Mouse (Mus musculus): ENCODE results near the gene Fah.

Gene Fah

DNA sequence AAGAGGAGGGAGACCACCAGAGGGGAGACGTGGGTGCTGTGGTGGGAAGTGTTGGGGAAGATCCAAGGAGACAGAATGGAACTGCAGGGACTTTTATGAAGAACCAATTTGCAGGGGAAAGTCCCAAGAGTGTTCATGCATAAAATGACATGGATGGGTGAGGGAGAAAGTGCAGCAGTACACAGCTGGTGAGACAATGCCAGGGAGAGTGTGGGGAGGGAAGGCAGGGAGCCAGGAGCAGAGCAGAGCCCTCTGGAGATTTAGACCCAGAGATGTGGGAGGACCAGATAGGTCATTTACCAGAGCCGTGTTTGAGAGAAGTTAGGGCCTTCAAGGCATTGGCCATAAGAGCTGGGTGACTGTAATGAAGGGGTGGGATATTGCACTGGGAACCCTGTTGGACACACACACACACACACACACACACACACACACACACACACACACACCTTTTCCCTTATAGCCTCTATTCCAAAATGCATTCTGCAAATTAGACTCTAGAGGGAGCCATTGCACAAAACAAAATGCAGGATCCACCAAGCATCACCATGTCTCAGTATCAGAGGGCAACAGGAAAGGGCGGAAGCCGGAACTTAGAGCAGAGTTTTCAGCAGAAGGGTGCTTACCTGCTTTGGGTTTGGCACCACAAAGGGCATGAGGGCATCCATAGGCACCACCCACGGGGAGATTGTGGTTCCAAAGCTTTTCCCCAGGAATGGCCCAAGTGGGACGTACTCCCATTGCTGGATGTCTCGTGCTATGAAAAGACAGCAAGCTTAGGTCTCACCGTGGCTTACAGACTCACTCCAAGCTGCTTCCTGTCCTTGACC, 12.2 kb downstream of the Fah start:
- no peak for DNase-seq (ENCODE audit: low spot score)

DNA sequence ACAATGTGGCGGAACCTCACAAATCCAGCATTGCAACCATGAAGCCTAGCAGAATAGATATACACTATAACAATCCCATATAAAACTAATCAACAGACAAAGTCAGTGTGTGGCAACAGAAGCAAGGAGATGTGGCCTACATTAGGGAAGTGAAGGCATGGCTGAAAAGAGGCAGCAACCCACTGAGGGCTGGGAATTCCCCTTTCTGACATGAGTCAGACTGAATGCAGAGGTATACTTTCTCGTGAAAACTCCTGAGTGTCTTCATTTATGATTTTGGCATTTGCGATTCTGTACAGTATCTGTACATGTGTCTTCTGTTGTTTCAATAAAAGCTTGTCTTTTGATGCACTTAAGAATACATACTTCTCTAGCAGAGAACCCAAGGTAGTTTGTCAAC, 15.2 kb downstream of the Fah start:
- no peak for DNase-seq (ENCODE audit: low spot score)

DNA sequence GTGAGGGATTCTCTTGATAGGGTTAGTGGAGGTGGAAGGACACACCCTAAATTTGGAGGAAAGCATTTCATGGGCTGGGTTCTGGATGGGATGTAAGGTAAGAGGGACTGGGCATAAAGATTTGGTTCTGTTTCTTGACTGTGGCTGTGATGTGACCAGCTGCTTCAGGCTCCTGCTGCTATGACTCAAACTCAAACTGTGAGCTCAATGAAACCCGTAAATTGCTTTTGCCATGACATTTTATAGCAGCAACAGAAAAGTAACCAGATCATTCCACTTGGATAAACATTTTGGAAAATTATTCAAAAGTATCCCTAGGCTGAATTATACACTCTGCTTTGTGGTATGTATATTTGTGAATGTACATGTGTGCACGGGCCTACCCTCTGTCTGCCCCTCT, 15.9 kb downstream of the Fah start:
- DNase-seq (ENCODE audit: low spot score), result no peak

DNA sequence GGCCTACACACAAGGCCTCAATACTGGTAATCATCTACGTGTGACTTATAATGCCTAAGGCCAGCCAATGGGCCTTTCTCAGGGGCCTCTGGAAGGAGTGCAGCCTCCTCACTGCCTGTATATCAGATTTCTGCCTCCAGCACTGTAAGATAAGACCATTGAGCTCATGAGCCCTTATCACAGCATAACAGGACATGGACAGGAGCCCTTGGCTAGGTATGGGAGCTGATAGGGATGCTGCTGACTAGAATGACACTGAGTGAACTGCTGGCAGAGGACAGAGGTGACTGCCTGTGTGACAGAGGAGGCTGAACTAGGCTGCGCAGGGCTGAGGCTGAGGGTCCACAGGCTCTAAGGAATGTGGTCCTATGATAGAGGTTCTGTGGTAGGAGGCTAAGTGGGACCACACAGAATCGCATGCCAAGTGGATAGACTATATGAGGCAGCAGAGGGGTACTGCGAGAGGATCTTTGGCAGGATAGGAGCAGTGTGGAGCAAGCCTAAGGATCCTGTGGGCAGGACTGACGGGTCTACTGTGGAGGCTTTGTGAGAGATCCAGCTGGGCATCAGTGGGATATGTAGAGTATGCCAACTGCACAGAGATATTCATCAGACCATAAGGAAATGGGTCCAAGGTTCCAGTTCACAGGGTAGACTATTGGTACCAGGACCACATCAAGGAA, 19.3 kb downstream of the Fah start:
- DNase-seq (ENCODE audit: low spot score), result no peak

DNA sequence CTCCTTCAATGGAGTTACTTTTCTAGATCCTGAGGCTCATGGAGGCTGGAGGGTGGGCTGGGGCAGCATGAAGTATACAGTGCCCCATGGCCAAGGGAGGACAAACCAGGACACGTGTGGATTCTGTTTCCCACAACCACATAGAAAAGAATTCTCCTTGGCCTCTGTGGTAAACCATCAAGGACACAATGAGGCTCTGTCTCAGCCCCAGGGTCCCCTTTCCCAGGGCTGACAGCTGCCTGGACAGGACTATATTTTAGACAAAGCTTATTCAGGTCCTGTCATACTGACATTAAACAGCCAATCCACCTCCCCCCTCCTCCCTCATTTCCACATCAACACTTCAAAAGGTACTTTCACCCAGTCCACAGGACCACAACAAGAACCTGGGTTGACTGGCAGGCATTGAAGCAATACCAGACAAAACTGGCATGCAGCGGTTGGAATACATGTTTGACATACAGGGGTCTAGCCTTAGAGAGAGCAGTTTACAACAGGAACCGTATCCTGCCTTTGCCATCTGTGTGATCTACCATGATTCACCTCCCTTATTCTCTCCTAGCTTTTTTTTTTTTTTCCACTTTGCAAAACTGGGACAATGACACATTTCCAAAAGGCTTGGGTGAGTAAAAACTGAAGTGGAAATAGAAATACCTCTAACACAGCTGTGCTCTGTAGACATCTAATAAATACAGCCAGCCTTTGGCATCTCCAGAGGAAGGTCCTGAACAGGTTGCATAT, 20.0 kb downstream of the Fah start:
- DNase-seq (ENCODE audit: low spot score), result no peak

DNA sequence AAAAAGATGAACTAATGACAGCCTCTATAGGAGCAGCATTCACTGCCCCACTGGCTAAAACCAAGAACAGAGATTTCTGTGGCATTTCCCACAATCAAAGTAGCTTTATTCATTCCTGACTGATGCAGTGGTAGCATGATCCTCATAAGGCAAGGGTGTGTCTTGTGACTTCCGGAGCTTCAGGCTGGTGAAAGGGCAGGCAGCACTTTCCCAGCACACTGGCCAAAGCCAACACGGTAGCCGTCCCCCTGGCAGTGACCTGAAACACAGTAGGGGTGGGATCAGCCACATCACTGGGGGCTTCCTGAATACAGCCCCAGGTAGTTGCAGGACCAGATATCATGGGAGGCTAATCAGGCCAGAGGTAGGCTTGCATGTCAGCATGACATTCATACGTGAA, 21.4 kb downstream of the Fah start:
- DNase-seq (ENCODE audit: low spot score), result no peak

DNA sequence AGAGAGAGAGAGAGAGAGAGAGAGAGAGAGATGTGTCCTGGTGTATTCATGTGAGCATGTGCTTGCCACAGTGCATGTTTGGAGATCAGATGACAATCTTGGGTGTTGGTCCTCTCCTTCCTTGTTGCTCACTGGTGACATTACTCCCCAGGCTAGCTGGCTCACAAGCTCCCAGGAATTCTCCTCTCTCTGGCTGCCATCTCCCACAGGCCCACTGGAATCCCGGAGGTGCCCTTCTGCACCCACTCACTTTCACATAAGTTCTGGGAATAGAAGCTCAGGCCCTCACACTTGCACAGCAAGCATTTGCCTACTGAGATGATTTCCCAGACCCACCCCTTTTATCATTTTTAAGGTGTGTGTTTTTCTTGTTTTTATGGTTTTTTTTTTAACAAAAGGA, 26.8 kb downstream of the Fah start:
- DNase-seq (ENCODE audit: low spot score), result no peak

DNA sequence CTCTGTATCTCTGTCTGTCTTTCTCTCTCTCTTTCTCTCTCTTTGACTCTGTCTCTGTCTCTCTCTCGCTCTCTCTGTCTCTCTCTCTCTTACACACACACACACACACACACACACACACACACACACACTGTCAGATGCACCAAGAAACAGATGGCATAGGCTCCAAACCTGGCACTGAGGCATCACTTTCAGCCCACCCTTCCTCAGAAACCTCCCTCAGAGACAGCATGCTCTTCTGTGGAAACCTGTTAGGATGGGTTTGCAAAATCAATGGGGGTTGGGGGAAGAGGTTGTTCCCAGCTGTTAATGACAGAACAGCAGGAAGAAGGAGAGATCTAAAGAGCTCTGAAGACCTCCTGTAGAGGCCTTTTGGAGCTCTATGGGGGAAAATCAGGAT, 27.7 kb downstream of the Fah start:
- DNase-seq (ENCODE audit: low spot score), result no peak

DNA sequence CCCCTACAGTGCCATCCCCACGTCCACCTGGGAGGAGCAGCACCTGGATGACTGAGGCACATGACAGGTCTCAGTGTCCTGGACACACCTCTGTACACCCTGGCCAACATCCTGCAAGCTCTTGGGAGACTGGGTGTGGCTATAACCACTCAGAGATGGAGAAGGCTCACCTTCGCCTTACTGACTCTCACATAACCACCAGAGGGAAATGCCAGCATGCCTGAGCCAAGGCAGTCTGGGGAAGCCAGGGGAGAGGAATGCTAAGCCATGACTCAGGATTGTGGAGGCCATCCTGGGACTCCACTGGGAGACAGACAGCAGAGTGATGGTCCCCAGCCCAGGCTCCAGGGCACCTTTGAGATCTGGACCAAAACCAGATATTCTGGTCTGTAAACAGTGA, 29.5 kb downstream of the Fah start:
- DNase-seq (ENCODE audit: low spot score), result no peak

DNA sequence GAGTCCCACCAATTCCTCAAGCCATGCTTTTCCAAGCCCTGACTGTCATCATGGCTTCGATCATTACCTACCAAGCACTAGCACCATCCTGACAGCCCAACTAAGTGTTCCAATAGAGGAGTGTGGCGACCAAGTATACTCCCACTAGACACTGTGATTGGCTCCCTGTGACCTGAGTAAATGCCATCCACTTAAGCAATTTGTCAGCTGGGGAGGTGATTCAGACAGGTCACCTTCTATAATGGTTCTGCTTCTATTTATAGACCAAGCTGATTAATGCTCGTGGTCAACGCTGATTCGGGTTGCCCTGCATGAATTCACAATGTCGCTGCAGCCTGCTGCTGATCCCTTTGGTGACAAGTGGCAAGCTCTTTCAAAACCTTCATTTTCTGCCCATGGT, 40.3 kb downstream of the Fah start:
- DNase-seq (ENCODE audit: low spot score), result no peak

DNA sequence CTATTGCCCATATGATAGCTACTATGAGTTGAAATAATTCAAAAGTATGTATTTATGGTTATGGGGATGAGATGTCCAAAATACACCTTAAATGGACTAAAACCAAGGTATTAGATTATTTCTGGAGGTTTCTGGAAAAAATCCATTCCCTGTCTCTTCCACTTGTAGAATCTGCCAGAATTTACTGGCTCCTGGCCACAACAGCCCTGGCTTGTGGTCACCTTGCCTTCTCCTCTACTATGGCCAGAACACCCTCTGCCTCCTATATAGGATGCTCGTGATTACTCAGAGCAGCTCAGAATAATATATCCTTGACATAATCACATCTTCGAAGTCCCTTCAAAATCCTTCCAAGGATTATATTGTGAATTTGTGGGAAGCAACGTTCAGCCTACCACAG, 42.3 kb downstream of the Fah start:
- no peak for DNase-seq (ENCODE audit: low spot score)

DNA sequence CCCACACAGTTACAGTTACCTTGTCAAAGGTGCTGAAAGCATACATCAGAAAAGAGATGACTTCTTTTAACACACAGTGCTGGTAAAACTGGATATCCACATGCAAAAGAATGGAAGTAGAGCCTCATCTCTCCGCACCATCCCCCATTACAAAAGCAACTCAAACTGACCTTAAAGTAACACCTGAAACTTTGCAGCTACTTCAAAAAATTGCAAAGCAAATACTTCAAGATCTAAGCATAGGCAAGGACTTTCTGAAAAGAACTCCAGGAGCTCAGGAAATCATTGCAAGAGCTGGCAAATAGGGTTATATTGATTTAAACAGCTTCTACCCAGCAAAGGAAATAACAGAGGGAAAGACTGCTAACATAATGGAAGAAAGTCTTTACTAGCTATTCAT, 46.0 kb downstream of the Fah start:
- DNase-seq (ENCODE audit: low spot score), result no peak

DNA sequence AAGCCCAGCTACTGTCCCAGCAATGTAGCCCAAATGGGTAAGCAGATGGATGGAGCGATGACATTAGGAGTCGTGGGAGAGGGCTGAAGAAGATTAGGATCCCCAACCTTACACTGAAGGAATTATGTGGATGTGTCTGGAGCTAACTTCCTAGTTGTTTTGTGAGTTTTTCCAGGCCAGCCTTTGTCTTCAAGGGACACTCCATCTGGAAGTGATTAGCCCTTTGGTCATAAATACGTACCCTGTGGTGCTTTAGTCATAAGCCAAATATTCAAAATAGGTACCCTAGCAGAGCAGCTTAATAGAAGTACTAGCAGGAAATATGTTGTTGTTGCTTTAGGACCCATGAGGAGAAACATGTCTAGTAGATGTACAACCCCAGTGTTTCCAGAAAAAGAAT, 49.2 kb downstream of the Fah start:
- DNase-seq (ENCODE audit: low spot score), result no peak

DNA sequence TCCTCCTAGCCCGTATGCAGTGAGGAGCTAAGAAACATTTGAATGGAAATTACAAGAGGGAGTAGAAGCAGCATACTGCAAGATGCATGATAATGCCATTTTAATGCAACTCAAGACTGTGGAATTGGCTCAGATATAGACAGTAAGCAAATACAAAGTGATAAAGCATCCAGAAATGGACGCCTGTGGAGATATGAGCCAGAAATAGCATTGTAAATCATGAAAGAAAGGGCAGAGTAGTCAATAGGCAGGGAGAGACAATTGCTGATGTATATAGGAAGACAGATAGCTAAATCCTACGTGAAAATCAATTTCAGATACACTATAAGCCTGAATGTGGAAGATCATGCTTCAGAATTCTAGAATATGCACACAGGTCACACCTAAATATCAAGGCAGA, 51.2 kb downstream of the Fah start:
- DNase-seq (ENCODE audit: low spot score), result no peak

DNA sequence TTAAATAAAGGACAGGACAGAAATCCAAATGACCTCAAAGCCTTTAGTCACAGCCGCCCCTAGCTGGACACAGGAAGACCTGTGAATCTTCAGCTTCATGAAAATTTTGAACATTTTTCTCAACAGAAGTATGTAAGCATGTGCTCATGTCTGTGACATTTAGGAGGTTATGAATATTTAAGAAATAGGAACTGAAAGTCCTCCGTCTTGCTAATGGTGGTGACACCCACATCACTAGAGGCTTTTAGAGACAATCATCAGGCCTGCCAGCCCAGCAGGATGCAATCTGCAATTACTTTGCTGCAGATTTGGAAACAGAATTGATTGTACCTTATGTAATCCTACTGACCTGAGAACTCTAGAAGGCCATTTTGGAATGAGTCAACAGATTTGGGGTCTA, 55.0 kb downstream of the Fah start:
- no peak for DNase-seq (ENCODE audit: low spot score)

DNA sequence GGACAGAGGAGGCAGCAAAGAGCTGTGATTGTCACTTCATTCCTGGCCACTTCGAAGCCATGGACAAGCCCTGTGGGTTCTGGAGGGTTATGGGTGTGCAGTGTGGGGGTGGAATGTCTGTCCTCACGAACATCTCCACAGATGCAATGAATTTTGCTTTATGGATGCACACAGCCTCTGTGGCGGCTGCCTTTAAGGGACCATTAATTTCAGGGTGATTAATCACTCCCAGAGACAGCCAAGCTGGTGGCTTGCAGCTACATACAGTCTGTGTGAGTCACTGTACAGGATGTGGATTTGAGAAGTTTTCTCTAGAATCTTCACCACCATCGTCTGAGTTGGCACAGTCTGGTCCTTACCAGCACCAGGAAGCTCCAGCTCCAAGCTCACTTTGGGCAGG, 59.9 kb downstream of the Fah start:
- no peak for DNase-seq (ENCODE audit: low spot score)

DNA sequence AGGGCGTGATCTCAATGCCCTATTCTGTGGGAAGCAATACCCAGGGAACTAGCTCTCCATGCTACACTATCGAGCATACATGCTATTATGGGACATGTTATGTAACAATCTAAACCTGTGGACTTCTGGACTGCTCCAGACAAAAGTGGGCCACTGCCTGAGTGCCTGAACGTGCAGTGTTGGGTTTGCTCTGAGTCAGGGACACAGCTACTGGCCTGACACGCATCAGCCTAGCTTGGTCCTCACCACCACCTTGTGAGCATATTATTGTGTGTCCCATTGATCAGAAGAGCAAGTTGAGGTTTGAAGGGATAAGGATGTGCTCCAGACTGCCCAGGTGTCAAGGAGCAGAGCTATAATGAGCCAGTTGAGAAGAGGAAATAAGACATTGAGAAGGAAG, 61.6 kb downstream of the Fah start:
- DNase-seq (ENCODE audit: low spot score), result no peak

Data from urinary bladder, postnatal 10 days (tissue).